28 mouse cellular contexts compared by ENCODE assay signal in the genomic region with DNA sequence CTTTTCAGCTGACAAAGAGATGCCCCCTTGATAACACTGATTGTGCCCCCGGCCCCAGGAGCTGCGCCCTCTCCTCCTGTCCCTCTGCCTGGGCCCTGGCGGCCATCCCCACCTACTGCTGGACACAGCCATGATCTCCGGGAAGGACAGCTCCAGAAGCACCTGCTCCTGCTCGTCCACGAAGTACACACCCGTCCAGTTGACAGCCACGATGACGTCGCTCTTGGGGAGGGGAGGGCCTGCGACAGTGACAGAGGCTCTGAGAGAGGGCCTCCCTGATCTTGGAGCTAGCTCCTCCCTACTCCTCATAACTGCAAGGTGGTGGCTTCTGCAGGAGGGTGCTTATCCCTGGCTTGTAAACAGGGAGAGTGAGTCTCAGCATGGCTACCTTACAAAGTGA. TPM values are rescaled to one million over a fixed set of nuclear protein-coding genes. Genes with fewer than 3 reads are reported as not detected.
DNase-seq lines count a peak whose midpoint lies in the region; ATAC-seq and TF ChIP-seq lines count a peak whose summit lies in the region.
"Had no signal": no experiment of that assay in that cellular context is flagged by ENCODE, and none has a peak within 500 bp of the region (broad histone marks: within the 10 kb centered on the region; RNA-seq: fewer than 3 reads in every experiment).

No protein-coding gene starts in this region.

- H3K9ac ChIP-seq in embryonic facial prominence, embryonic 14.5 days (ENCODE audit: low read depth, low read length), result no peak overlapping the region
- H3K9ac ChIP-seq in kidney, embryonic 15.5 days, result no peak overlapping the region
- H3K9ac ChIP-seq in intestine, embryonic 15.5 days, result no peak overlapping the region
- H3K9ac ChIP-seq in liver, embryonic 14.5 days (replicated peaks), result no peak overlapping the region
- H3K9ac ChIP-seq in forebrain, embryonic 14.5 days (ENCODE audit: low read length), result no peak overlapping the region
- H3K9ac ChIP-seq: forebrain, embryonic 15.5 days; heart, embryonic 12.5 days; hindbrain, embryonic 13.5 days; liver, embryonic 15.5 days; neural tube, embryonic 13.5 days had no signal

- no peak for TF ChIP-seq CTCF in liver, embryonic 14.5 days (IDR thresholded peaks at IDR 0.05; ENCODE audit: low read depth)

- no peak overlapping the region for H3K27ac ChIP-seq in embryonic facial prominence, embryonic 14.5 days (replicated peaks; ENCODE audit: low read depth, low read length)
- no peak overlapping the region for H3K27ac ChIP-seq in embryonic facial prominence, embryonic 10.5 days (replicated peaks)
- H3K27ac ChIP-seq in kidney, embryonic 15.5 days, result no peak overlapping the region
- H3K27ac ChIP-seq in intestine, embryonic 15.5 days, result no peak overlapping the region
- H3K27ac ChIP-seq in liver, embryonic 14.5 days, result no peak overlapping the region
- H3K27ac ChIP-seq in forebrain, embryonic 14.5 days (ENCODE audit: low read depth, low read length), result no peak overlapping the region
- H3K27ac ChIP-seq: forebrain, embryonic 15.5 days; heart, adult 2 months; hindbrain, embryonic 13.5 days; kidney, postnatal 0 days; liver, embryonic 15.5 days; neural tube, embryonic 13.5 days; stomach, postnatal 0 days had no signal

- no peak for DNase-seq in embryonic facial prominence, embryonic 14.5 days (ENCODE audit: low spot score)
- no peak for DNase-seq in embryonic facial prominence, embryonic 10.5 days (ENCODE audit: low spot score)
- DNase-seq in kidney, postnatal 4 days, result no peak
- no peak for DNase-seq in liver, embryonic 14.5 days (ENCODE audit: low read depth in 3 of 3, low spot score in 3 of 3)
- no peak for DNase-seq in forebrain, embryonic 14.5 days (ENCODE audit: low spot score)
- DNase-seq in thymus, postnatal 14 days, result no peak
- DNase-seq: adrenal gland, postnatal 25 days; cerebellum, adult 2 months; cerebellum, postnatal 14 days; gastrocnemius, postnatal 25 days; heart, adult 2 months; heart, postnatal 4 days; kidney, adult 2 months; layer of hippocampus, postnatal 36 days; lung, postnatal 36 days; right cerebral cortex, postnatal 25 days; thymus, adult 18-20 months; thymus, postnatal 36 days had no signal

- H3K4me2 ChIP-seq in embryonic facial prominence, embryonic 14.5 days (ENCODE audit: low read depth, low read length), result no peak overlapping the region
- no peak overlapping the region for H3K4me2 ChIP-seq in kidney, embryonic 15.5 days
- H3K4me2 ChIP-seq in intestine, embryonic 15.5 days (replicated peaks), result no peak overlapping the region
- no peak overlapping the region for H3K4me2 ChIP-seq in liver, embryonic 14.5 days (ENCODE audit: low read depth)
- no peak overlapping the region for H3K4me2 ChIP-seq in forebrain, embryonic 14.5 days (ENCODE audit: low read length)
- H3K4me2 ChIP-seq: forebrain, embryonic 15.5 days; heart, embryonic 12.5 days; hindbrain, embryonic 13.5 days; liver, embryonic 15.5 days; midbrain, embryonic 11.5 days; neural tube, embryonic 13.5 days had no signal

- no peaks in the 10 kb centered on the region for H3K4me1 ChIP-seq in embryonic facial prominence, embryonic 14.5 days (ENCODE audit: control insufficient read depth, insufficient read depth, low read length)
- H3K4me1 ChIP-seq in embryonic facial prominence, embryonic 10.5 days, result no peaks in the 10 kb centered on the region
- H3K4me1 ChIP-seq in kidney, embryonic 15.5 days, result no peaks in the 10 kb centered on the region
- H3K4me1 ChIP-seq in intestine, embryonic 15.5 days (replicated peaks), result no peaks in the 10 kb centered on the region
- no peaks in the 10 kb centered on the region for H3K4me1 ChIP-seq in liver, embryonic 14.5 days (replicated peaks; ENCODE audit: control insufficient read depth in 2 of 2, insufficient read depth in 2 of 2, low read length in 1 of 2)
- no peaks in the 10 kb centered on the region for H3K4me1 ChIP-seq in forebrain, embryonic 14.5 days (ENCODE audit: control insufficient read depth, insufficient read depth, low read length)
- H3K4me1 ChIP-seq: forebrain, embryonic 15.5 days; heart, embryonic 12.5 days; hindbrain, embryonic 13.5 days; liver, embryonic 15.5 days; neural tube, embryonic 13.5 days had no signal

- TF ChIP-seq EP300 in liver, embryonic 14.5 days (IDR thresholded peaks at IDR 0.05; ENCODE audit: low read depth), result no peak

- WGBS in embryonic facial prominence, embryonic 14.5 days, result 84% methylated on average over 11 of the region's 11 CpGs
- 85% methylated on average over 11 of the region's 11 CpGs for WGBS in embryonic facial prominence, embryonic 10.5 days
- WGBS in kidney, embryonic 15.5 days, result 82% methylated on average over 11 of the region's 11 CpGs
- WGBS in intestine, embryonic 15.5 days, result 81% methylated on average over 11 of the region's 11 CpGs
- 45% methylated on average over 11 of the region's 11 CpGs for WGBS in liver, embryonic 14.5 days (ENCODE audit: insufficient replicate concordance)
- 85% methylated on average over 11 of the region's 11 CpGs for WGBS in forebrain, embryonic 14.5 days

- no peaks in the 10 kb centered on the region for H3K9me3 ChIP-seq in embryonic facial prominence, embryonic 14.5 days (ENCODE audit: control insufficient read depth, low read length)
- H3K9me3 ChIP-seq in embryonic facial prominence, embryonic 10.5 days, result no peaks in the 10 kb centered on the region
- no peaks in the 10 kb centered on the region for H3K9me3 ChIP-seq in kidney, embryonic 15.5 days (replicated peaks)
- H3K9me3 ChIP-seq in intestine, embryonic 15.5 days, result no peaks in the 10 kb centered on the region
- no peaks in the 10 kb centered on the region for H3K9me3 ChIP-seq in liver, embryonic 14.5 days (ENCODE audit: control insufficient read depth, low read length)
- H3K9me3 ChIP-seq in forebrain, embryonic 14.5 days (replicated peaks; ENCODE audit: control insufficient read depth, low read length), result no peaks in the 10 kb centered on the region
- H3K9me3 ChIP-seq: forebrain, embryonic 15.5 days; heart, embryonic 12.5 days; hindbrain, embryonic 13.5 days; liver, embryonic 15.5 days; neural tube, embryonic 13.5 days had no signal

- H3K4me3 ChIP-seq in embryonic facial prominence, embryonic 14.5 days (ENCODE audit: low read depth, low read length), result no peak overlapping the region
- H3K4me3 ChIP-seq in embryonic facial prominence, embryonic 10.5 days, result no peak overlapping the region
- H3K4me3 ChIP-seq in kidney, embryonic 15.5 days (replicated peaks), result no peak overlapping the region
- no peak overlapping the region for H3K4me3 ChIP-seq in intestine, embryonic 15.5 days (replicated peaks)
- H3K4me3 ChIP-seq in liver, embryonic 14.5 days (ENCODE audit: insufficient read depth in 1 of 2, low read depth in 2 of 2, low read length in 2 of 2), result no peak overlapping the region
- H3K4me3 ChIP-seq in forebrain, embryonic 14.5 days (ENCODE audit: low read depth, low read length), result no peak overlapping the region
- H3K4me3 ChIP-seq: forebrain, embryonic 15.5 days; heart, adult 2 months; heart, embryonic 12.5 days; hindbrain, embryonic 13.5 days; liver, embryonic 15.5 days; neural tube, embryonic 13.5 days had no signal

- no peaks in the 10 kb centered on the region for H3K27me3 ChIP-seq in embryonic facial prominence, embryonic 14.5 days (replicated peaks; ENCODE audit: control insufficient read depth, insufficient read depth, low read length)
- H3K27me3 ChIP-seq in embryonic facial prominence, embryonic 10.5 days (replicated peaks; ENCODE audit: low read depth, poor library complexity, severe bottlenecking), result no peaks in the 10 kb centered on the region
- H3K27me3 ChIP-seq in kidney, embryonic 15.5 days, result no peaks in the 10 kb centered on the region
- no peaks in the 10 kb centered on the region for H3K27me3 ChIP-seq in intestine, embryonic 15.5 days (replicated peaks)
- H3K27me3 ChIP-seq in liver, embryonic 14.5 days (ENCODE audit: control insufficient read depth, insufficient read depth, low read length), result no peaks in the 10 kb centered on the region
- H3K27me3 ChIP-seq in forebrain, embryonic 14.5 days (replicated peaks; ENCODE audit: control insufficient read depth, insufficient read depth, low read length), result no peaks in the 10 kb centered on the region
- H3K27me3 ChIP-seq: forebrain, embryonic 15.5 days; heart, embryonic 12.5 days; hindbrain, embryonic 13.5 days; liver, embryonic 15.5 days; neural tube, embryonic 13.5 days had no signal

- no peaks in the 10 kb centered on the region for H3K36me3 ChIP-seq in embryonic facial prominence, embryonic 14.5 days (ENCODE audit: control insufficient read depth, insufficient read depth, low read length)
- peaks cover 20% of the 10 kb centered on the region for H3K36me3 ChIP-seq in embryonic facial prominence, embryonic 10.5 days (replicated peaks)
- 0 out of 2 replicates have a peak, but pooled peaks cover 7% of the 10 kb centered on the region for H3K36me3 ChIP-seq in kidney, embryonic 15.5 days
- H3K36me3 ChIP-seq in intestine, embryonic 15.5 days, result no peaks in the 10 kb centered on the region
- H3K36me3 ChIP-seq in liver, embryonic 14.5 days (replicated peaks; ENCODE audit: control insufficient read depth, insufficient read depth, low read depth), result no peaks in the 10 kb centered on the region
- peaks cover 4% of the 10 kb centered on the region; the same call in 1 of the 2 replicates for H3K36me3 ChIP-seq in forebrain, embryonic 14.5 days (ENCODE audit: control insufficient read depth, insufficient read depth, low read length)
- H3K36me3 ChIP-seq: forebrain, embryonic 15.5 days had no signal

- ATAC-seq in embryonic facial prominence, embryonic 14.5 days (ENCODE audit: low read depth), result peak; percentile 47; the same call in 1 of the 2 replicates
- peak; percentile 30; the same call in 1 of the 2 replicates for ATAC-seq in kidney, embryonic 15.5 days (replicated peaks; ENCODE audit: low FRiP score)
- peak; percentile 50 for ATAC-seq in intestine, embryonic 15.5 days
- peak; percentile 47; the same call in 1 of the 2 replicates for ATAC-seq in liver, embryonic 14.5 days (ENCODE audit: insufficient read depth)
- no peak for ATAC-seq in forebrain, embryonic 14.5 days
- ATAC-seq: forebrain, embryonic 15.5 days had no signal

RNA-seq across cellular contexts. Expression of a gene that starts 53.1 kb away (rescaled TPM):
- 9.2 and 10.1 TPM in 2 replicates for polyA plus RNA-seq in embryonic facial prominence, embryonic 14.5 days (2014; fragmentation: Nextera tagmentation; extraction: Ambion mirVana)
- 20.4 and 21.8 TPM in 2 replicates for polyA plus RNA-seq in embryonic facial prominence, embryonic 10.5 days (2016; fragmentation: Nextera tagmentation; extraction: Ambion mirVana)
- polyA plus RNA-seq in kidney, embryonic 15.5 days (2015; fragmentation: Nextera tagmentation; extraction: Ambion mirVana), result 14.4 and 15.4 TPM in 2 replicates
- polyA plus RNA-seq in intestine, embryonic 15.5 days (2015; fragmentation: Nextera tagmentation; extraction: Ambion mirVana), result 21.5 and 25.7 TPM in 2 replicates
- polyA plus RNA-seq in liver, embryonic 14.5 days (2012; rRNA removed), result 10.3 and 10.4 TPM in 2 replicates
- polyA plus RNA-seq in liver, embryonic 14.5 days (2014; fragmentation: Nextera tagmentation; extraction: Ambion mirVana), result 6.6 and 7.3 TPM in 2 replicates
- 7.7 and 10.7 TPM in 2 replicates for polyA plus RNA-seq in forebrain, embryonic 14.5 days (2014; fragmentation: Nextera tagmentation; extraction: Ambion mirVana)
